Mouse (Mus musculus) left cerebral cortex, adult 11 months (tissue): Measurements from ENCODE around the gene Gpi1.
"Not testable (repeated sequence)": the region's sequence is repeated elsewhere in the genome, so short reads cannot be mapped to it uniquely, and the experiment has no call there.

Source experiments
- DNase-seq: peaks from one replicate; pipeline ENCODE4 v3.0.0; 2022; ENCODE audit warnings: low spot score

Gene Gpi1

DNA sequence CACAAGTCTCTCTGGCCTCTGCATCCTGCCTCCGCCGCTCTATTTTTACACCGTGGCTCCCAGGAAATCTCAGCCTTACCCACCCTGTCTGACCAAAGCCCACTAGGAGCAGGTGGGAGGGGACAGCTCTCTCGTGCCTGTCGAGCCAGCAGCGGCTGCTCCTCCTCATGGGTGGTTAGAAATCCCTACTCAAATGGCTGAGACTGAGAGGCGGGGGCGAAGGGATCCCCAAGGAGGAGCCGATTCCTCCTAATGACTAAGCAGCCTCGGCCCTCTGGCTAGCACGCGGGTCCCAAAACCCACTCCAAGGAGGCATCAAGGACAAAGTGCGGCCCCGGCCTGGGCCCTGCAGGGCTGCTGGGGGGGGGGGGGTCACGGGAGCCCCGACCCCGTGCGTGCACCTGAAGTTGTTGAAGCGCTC is 435 bp downstream of the Gpi1 start:
- no peak for DNase-seq

DNA sequence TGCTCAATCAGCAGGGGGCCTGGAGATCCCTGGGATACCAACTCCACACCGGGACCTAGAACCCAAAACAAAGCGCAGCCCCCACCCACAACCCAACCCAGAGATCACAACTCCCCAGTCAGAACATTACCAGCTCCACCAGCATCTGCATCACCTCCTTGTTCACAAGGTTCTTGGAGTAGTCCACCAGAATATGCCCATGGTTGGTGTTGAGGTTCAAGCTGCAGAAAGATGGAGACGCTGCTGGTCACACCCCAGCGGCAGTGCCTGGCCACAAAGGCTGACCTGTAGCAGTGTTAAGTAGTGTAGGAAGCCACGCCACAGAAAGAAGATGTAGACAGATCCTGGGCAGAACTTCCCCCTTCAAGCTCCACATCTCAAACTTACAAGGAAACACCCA is 983 bp downstream of the Gpi1 start:
- DNase-seq, result no peak

GRCm38 (mm10) chr7:34228641-34229040 is 1.5 kb downstream of the Gpi1 start:
- DNase-seq, result no peak

DNA sequence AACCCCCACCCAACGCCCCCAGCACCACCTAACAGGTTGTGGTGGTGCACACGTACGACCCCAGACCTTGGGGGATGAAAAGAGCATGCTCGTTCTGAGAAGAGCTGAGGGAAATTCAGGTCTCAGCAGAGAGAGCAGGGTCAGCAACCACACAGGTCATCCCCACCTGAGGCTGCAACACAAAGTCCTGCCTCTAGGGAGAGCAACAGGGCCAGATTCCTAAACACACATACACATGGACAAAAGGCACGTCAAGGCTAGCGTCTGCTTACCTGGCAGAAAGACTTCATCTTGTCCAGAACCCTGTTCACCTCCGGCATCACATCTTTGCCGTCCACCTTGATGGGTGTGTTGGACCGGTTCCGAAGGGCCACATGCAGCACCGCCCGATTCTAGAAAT is 3.3 kb downstream of the Gpi1 start:
- no peak for DNase-seq

DNA sequence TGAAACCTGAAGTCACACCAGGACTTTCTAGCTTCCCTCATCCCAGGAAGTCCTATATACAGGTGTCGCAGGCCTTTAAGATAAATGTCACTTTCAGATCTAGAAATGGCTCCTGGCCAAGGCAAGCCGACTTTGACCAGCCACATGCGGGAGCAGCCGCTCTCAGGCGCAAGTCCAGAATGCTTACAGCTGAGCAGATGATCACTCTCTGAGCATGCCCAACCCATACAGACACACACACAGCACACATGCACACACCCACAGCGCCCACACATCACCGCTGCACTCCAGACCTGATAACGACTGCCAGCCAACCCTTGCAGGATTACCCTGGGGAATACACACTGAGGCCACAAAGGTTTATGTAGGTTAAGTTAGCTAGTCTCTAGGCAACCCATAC is 4.0 kb downstream of the Gpi1 start:
- no peak for DNase-seq

DNA sequence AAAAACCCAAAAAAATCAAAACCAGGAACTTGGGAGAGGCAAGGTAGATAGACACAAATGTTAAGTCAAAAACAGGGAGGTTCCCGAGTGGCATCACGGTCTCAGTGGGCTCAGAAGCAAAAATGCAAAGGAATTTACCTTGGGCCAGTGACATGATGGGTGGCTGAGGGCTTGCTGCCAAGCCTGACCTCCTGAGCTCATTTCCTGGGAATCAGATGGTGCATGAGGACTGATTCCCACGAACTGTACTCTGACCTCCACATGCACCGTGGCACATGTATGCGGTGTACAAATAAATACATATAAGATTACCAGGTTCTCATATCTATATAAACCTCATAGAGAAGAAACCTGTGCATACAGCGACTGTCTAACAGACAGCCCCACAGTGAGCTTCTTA is 5.8 kb downstream of the Gpi1 start:
- DNase-seq, result no peak

GRCm38 (mm10) chr7:34222340-34222739 is 7.8 kb downstream of the Gpi1 start:
- DNase-seq, result no peak

- DNase-seq, result no peak
These were observed 8.4 kb downstream of the Gpi1 start for GRCm38 (mm10) chr7:34221594-34222250.

- no peak for DNase-seq
These were observed 11.6 kb downstream of the Gpi1 start for GRCm38 (mm10) chr7:34218496-34218895.

DNA sequence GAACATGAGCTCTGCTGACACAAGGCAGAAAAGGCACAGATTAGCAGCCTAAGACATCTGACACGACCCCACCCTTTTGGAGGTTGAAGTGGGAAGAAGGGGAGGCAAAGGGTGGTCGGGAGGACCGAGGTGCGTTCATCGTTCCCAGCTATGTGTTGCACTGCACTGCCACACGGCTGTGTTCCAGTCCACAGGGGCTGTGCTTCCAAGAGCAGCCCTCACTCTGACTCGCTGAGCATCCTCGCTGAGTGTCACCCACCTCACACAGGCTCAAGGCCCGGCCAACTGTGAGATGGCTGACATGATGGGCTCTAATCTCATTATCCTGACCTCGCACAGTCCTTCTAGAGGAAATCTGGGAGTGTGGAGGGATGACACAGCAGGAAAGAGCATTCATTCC is 13.7 kb downstream of the Gpi1 start:
- no peak for DNase-seq

- no peak for DNase-seq
These were observed 14.7 kb downstream of the Gpi1 start for GRCm38 (mm10) chr7:34215481-34215880.

DNA sequence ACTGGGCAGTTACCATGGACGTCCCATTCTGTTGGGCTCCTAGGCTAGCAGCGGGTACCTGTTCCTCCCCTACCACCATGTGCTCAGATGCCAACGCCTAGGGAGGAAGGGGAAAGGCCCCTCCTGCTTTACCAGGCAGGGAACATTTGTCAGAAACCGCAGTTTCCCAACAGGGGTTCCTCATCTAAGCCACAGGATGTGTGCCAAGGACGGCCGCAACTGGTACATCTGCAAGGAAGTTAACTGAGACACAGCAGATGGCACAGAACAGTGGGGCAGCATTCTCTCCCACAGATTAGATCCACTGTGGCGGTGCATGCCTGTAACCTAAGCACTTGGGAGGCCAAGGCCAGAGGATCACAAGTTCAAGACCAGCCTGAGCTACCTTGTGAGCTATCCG is 15.5 kb downstream of the Gpi1 start:
- no peak for DNase-seq

DNA sequence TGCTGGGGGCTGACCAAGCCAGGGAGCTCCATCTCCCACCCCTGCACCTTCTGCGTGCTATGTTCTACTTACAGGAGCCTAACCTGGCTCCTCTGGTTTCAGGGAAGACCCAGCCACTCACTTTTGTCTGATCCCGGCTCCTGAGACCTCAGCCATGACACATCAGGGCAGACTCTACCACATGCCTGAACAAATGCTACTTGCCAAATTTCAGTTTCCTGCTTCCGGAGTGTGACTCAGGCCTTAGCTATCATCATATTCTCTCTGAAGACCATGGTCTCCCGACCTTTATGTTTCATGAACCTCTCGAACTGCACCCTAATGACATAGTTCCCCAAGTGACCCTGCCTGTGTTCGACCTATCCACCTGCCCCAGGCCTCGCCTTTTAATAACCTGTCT is 16.9 kb downstream of the Gpi1 start:
- DNase-seq, result no peak

- DNase-seq, result no peak
These were observed 21.9 kb downstream of the Gpi1 start for GRCm38 (mm10) chr7:34208027-34208745.

- no peak for DNase-seq
These were observed 23.8 kb downstream of the Gpi1 start for GRCm38 (mm10) chr7:34206331-34206730.

GRCm38 (mm10) chr7:34202147-34202546 is 28.0 kb downstream of the Gpi1 start:
- DNase-seq, result not testable (repeated sequence)

DNA sequence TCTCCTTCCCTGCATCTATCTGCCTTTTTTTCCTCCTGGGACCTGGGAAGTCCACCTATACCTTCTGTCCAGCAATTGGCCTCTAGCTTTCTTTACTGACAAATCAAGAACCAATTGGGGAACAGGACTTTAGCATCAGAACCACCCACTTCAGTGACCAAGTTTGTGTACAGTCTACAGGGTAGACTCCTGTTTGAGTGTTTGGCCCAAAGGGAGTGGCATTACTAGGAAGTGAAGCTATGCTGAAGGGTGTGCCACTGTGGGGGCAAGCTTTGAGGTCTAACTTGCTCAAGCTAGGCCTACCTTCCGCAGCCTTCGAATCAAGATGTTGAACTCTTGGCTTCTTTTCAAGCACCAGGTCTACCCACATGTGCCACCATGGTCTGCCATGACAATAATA is 29.3 kb downstream of the Gpi1 start:
- DNase-seq, result no peak

DNA sequence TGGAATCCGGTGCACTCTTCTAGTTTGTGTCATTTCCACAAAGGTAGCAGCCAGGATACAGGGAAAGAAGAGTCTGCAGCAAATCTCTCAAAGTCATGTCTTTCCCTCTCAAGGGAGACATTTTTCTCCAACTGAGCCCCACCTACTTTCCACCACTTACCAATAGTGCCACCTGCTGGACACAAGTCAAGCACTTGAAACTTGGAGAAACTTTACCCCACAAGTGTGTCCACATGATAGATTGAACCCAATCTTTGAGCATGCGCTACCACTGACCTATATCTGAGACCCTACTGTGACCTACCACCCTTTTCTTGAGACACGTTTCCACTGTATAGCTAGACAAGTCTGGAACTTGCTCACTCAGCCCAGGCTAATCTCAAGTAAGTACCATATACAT is 31.8 kb downstream of the Gpi1 start:
- no peak for DNase-seq

DNA sequence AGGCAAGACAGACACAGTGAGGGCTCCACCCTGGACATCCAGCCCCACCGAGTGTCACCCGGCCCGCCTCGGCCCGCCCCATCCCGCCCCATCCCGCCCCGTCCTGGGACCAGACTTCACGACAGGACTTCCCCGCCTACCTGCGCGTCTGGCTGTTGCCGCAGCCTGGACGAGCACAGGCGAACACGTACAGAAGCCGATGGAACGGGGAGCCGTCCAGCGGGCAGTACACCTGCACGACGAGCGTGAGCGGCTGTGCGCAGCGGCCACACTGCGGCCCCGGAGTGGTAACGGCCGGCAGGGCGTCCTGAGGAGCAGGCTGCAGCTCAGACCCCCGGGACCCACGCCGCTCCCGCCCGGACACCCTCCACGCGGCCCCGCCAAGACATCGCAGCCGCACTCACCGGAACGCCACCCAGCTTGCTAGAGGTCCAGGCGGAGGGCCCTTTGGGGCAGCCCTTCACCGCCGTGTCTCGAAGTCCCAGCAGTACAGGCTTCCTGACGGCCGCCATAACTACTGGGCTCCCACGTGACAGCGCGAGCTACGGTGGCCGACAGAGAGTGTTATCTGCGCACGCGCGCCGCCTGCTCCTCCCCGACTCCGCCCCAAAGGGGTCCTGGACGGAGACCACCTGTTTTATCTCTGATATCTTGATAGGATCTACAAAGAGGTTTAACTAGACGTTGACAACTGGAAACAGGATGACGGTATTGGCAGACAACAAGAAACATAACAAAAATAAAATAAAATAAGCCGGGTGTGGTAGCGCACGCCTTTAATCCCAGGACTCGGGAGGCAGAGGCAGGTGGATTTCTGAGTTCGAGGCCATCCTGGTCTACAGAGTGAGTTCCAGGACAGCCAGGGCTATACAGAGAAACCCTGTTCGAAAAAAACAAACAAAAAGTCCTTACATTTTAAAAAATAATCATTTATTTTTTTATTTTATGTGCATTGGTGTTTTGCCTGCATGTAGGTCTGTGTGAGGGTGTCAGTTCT is 33.7 kb downstream of the Gpi1 start, which contains the start of gene Pdcd2l:
Pdcd2l (minus strand) TSS at position 530 of the 997 bp plus-strand sequence.
- peak; percentile 81 for DNase-seq

- no peak for DNase-seq
These were observed 34.5 kb downstream of the Gpi1 start for GRCm38 (mm10) chr7:34195632-34196031.

- DNase-seq, result no peak
These were observed 37.3 kb downstream of the Gpi1 start for GRCm38 (mm10) chr7:34192825-34193224.

DNA sequence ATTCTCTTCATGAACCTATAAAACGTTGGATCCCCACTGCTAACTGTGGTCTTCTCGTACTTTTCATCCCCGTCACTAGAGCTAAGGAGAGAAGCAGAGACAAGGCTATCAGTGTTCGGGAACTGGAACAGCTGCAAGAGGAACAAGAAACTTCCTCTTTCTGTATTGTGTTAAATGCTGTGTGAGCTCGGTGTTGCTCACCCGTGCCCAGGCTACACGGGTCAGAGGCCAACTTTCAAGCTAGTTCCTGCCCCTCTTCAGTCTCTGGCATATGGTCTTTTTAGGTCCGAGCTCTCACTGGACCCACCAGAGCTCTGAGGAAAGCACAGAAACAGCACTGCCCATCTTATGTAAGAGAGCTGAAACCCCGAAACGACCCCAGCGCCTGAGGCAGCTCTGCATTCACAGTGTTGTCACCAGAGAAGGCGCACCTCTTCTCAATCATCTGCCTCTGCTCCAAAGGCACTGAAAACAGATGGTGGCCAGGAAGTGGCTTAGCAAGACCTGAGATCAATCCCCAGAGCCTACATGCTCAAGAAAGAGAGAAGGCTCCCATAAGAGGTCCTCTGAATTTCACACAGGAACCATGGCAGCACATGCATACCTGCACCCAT is 40.7 kb downstream of the Gpi1 start:
- no peak for DNase-seq
